Mouse (Mus musculus) brown adipose tissue, adult 24 weeks (tissue): ENCODE results near the gene Arhgap9. TPM values are rescaled to one million over a fixed set of nuclear protein-coding genes. Genes with fewer than 3 reads are reported as not detected.

ENCODE experiments used
- H3K27ac ChIP-seq: fragments of 200-500 bp; replicated peaks from 2 replicates; pipeline ENCODE4 v1.5.1; 2012; ENCODE audit warnings: low read depth, mild to moderate bottlenecking, low read length
- H3K4me1 ChIP-seq: fragments of 200-500 bp; 2 replicates; pipeline ENCODE4 v1.6.1; 2012; ENCODE audit warnings: low read length, mixed read lengths; ENCODE audit not compliant: control insufficient read depth, insufficient read depth, insufficient read length
- H3K4me3 ChIP-seq: fragments of 200-500 bp; 2 replicates; pipeline ENCODE4 v1.5.1; 2012; ENCODE audit warnings: low read depth, mild to moderate bottlenecking, low read length, moderate library complexity; ENCODE audit not compliant: insufficient read depth
- polyA plus RNA-seq: library from polyadenylated mRNA; stranded (reverse); fragments of >200 nt; gene quantifications from 2 replicates; pipeline ENCODE4 v1.2.4, GENCODE M21; 2012; ENCODE audit not compliant: missing spikeins, insufficient read depth, insufficient read length

Gene Arhgap9
- polyA plus RNA-seq, 1 experiment: 0.87 TPM

- Histone ChIP-seq H3K27ac (peak within 1 kb of the TSS; percentile 99), H3K4me1 (peaks cover 10% of the 10 kb centered on the region), H3K4me3 (peak within 1 kb of the TSS; percentile 87)
Measured at GRCm38 (mm10) chr10:127288800-127289572, 32.8 kb upstream of the Arhgap9 start, which contains the start of gene Mbd6. Gene Mbd6, minus strand, starts transcription at chr10:127289018.

- peak overlapping the region; percentile 87 for H3K4me3 ChIP-seq
- peaks cover 10% of the 10 kb centered on the region for H3K4me1 ChIP-seq
- peak overlapping the region; percentile 99 for H3K27ac ChIP-seq
Measured at GRCm38 (mm10) chr10:127289573-127290191, 32.1 kb upstream of the Arhgap9 start.

GRCm38 (mm10) chr10:127290307-127290929, 31.3 kb upstream of the Arhgap9 start:
- H3K27ac ChIP-seq: peak overlapping the region; percentile 99
- peaks cover 10% of the 10 kb centered on the region for H3K4me1 ChIP-seq
- H3K4me3 ChIP-seq: peak overlapping the region; percentile 87

GRCm38 (mm10) chr10:127290930-127291880, 30.6 kb upstream of the Arhgap9 start:
- peak overlapping the region; percentile 74 for H3K27ac ChIP-seq
- peaks cover 10% of the 10 kb centered on the region for H3K4me1 ChIP-seq
- H3K4me3 ChIP-seq: peak overlapping the region; percentile 84

- peak overlapping the region; percentile 74 for H3K27ac ChIP-seq
- H3K4me1 ChIP-seq: peaks cover 7% of the 10 kb centered on the region
- H3K4me3 ChIP-seq: peak overlapping the region; percentile 84
Measured at GRCm38 (mm10) chr10:127291881-127292638, 29.7 kb upstream of the Arhgap9 start.

GRCm38 (mm10) chr10:127292987-127293538, 28.7 kb upstream of the Arhgap9 start:
- peak overlapping the region; percentile 25; the same call in 1 of the 2 replicates for H3K4me3 ChIP-seq
- H3K27ac ChIP-seq: peak overlapping the region; percentile 63; the same call in 1 of the 2 replicates
- H3K4me1 ChIP-seq: no peaks in the 10 kb centered on the region; the same call in 1 of the 2 replicates

GRCm38 (mm10) chr10:127293590-127294113, 28.1 kb upstream of the Arhgap9 start:
- Histone ChIP-seq H3K27ac (peak overlapping the region; percentile 63), H3K4me3 (peak overlapping the region; percentile 25), H3K4me1 (no peaks in the 10 kb centered on the region; the same call in 1 of the 2 replicates)

- H3K4me3 ChIP-seq: no peak overlapping the region
- H3K4me1 ChIP-seq: no peaks in the 10 kb centered on the region; the same call in 1 of the 2 replicates
- H3K27ac ChIP-seq: no peak overlapping the region
Measured at GRCm38 (mm10) chr10:127294895-127295510, 26.8 kb upstream of the Arhgap9 start.

GRCm38 (mm10) chr10:127295986-127296794, 25.6 kb upstream of the Arhgap9 start:
- H3K27ac ChIP-seq: no peak overlapping the region
- no peaks in the 10 kb centered on the region; the same call in 1 of the 2 replicates for H3K4me1 ChIP-seq
- no peak overlapping the region for H3K4me3 ChIP-seq

- no peak overlapping the region for H3K4me3 ChIP-seq
- no peak overlapping the region for H3K27ac ChIP-seq
- H3K4me1 ChIP-seq: no peaks in the 10 kb centered on the region; the same call in 1 of the 2 replicates
Measured at GRCm38 (mm10) chr10:127297015-127297871, 24.5 kb upstream of the Arhgap9 start.

- Histone ChIP-seq H3K4me1 (no peaks in the 10 kb centered on the region), H3K27ac (no peak overlapping the region), H3K4me3 (no peak overlapping the region)
Measured at GRCm38 (mm10) chr10:127300361-127300760, 21.4 kb upstream of the Arhgap9 start.

- Histone ChIP-seq H3K27ac (no peak overlapping the region), H3K4me3 (no peak overlapping the region), H3K4me1 (no peaks in the 10 kb centered on the region)
Measured at GRCm38 (mm10) chr10:127303136-127303535, 18.6 kb upstream of the Arhgap9 start.
